Mouse (Mus musculus): Measurements from ENCODE around the gene Mknk2. TPM values are rescaled to one million over a fixed set of nuclear protein-coding genes. Genes with fewer than 3 reads are reported as not detected.

Gene Mknk2
- polyA plus RNA-seq (2017; shearing (Covaris generic)), result 19.0 TPM

DNA sequence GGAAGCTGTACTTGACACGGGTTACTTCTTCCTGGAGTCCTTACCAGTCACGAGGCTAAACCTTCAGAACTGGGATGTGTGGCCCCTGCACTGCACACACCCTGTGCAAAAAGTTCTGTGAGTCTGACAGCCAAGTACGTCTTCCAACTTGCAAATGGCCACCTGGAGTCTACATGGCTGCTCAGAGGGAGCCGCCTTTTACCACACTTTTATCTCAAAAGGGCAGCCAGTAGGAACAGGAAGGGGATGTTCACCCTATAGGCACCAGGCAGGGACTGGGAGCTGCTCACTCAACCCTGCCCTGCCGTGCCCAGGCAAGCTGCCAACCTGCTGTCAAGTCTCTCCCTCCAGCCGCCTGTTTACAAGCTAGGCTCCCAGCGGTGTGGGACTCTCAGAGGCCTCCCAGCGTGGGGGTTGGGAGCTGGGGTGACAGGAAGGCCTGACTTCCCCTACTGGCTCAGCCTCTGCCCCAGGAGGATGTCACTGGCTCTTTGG lies at the start of gene Mknk2:
TSS of gene Mknk2 (minus strand) at position 171 of the 495 bp plus-strand sequence.

DNA sequence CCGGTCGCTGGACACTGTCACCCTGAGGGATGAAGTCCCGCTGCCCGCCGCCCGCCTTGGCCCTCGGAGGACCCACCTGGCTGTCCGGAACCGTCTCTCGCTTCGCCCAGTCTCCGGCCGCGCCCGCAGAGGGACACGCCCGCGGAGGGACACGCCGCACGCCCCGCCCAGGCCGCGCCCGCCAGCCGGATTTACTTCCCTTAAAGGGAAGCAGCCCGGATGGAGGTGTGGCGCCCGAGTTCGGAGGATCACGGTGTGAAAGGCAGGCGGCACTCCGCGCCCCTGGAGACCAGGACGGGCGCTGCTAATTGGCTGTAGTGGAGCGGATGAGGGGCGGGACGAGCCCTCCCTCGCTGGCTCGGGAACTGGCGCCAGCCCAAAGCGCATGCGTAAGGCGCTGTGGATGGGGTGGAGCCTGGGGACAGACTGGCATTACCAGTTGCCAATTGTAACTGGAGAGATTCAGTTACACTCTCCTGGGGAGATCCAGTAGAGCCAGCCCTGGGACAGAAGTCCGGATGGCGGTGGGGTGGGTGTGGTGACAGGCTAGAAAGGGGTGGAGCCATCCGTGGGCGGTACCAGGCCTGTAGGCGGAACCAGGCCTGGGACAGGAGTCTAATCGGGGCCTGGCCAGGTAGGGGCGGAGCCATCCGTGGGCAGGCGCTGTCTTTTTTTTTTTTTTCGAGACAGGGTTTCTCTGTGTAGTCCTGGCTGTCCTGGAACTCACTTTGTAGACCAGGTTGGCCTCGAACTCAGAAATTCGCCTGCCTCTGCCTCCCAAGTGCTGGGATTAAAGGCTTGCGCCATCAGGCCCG lies 24.0 kb upstream of the Mknk2 start, which contains the start of the genes Mob3a and Izumo4:
TSS of gene Mob3a (minus strand) at position 257 of the 815 bp plus-strand sequence.
TSS of gene Izumo4 (plus strand) at position 464 of the 815 bp plus-strand sequence.

DNA sequence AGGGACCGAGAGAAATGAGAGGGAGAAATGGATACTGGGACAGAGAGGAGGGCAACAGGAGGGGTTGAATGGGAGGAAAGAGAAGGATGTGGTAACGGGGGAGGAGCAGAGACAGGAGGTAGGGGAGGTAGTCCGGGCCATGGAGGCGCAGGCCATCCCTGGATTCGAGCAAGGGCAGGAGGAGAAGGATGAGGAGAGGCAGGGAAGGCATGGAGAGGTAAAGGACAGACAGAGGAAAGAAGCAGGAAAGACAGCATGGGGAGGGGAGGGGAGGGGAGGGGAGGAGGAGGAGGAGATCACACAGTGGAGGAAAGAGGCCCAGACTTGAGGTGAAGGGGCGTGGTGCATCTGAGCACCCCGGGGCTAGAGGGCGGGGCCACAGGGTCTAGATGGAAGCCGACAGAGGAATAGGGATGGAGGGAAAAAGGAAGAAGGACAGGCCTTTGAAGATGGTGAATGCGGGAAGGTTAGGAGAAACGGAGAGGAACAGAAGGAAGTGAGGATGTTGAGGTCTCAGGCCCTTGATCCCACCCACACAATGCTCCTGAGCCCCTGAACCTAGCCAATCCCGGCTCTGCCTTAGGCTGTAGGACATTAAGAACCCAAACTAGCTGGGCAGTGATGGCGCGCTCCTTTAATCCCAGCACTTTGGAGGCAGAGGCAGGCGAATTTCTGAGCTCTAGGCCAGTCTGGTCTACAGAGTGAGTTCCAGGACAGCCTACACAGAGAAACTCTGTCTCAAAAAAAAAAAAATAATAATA lies 20.9 kb downstream of the Mknk2 start, which contains the start of gene Btbd2:
TSS of gene Btbd2 (minus strand) at position 209 of the 761 bp plus-strand sequence.

DNA sequence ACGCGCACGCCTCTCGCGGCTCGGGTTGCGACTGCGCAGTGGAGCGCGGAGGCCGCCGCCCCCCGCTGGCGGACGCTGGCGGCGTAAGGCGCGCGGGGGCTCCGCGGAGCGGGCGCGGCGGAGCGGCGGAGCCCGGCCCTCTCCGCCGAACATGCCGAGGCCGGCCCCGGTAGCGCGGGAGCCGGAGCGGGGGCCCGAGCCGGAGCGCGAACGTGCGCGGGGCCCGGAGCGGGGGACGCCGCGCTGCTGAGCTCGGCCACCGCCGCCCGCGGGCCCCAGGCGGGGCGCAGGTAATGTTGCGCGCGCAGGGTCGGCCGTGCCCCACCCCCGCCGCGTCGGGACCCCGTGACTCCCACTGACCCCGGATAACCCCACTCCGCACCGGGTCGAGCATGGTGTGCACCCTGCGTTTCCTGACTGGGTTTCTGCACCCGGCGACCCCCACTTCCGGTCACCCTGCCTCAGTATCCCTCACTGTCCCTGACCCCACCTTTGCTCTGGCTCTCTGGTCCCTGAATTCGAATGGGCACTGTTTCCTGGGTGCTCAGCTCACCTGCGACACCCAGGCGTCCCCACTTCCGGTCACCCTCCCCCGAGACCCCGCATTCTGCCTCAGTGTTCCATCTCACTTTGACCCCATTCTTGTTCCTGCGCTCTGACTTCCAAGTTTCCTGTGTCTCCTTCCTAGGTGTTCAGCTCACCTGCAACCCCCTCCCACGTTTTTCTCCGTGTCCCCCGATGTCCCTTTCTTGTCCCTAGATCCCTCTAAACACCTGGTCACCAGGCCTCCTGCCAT lies 55.1 kb downstream of the Mknk2 start, which contains the start of gene Csnk1g2:
TSS of gene Csnk1g2 (plus strand) at position 178 of the 796 bp plus-strand sequence.

Other genes with a start within 250 kb of the Mknk2 start
- gene Tcf3, start 244.5 kb downstream of the Mknk2 start, polyA plus RNA-seq (2017; shearing (Covaris generic)), result 23.0 TPM
- not detected for gene Onecut3, start 183.3 kb downstream of the Mknk2 start, polyA plus RNA-seq (2017; shearing (Covaris generic))
- gene Atp8b3, start 139.0 kb downstream of the Mknk2 start, polyA plus RNA-seq (2017; shearing (Covaris generic)), result 0.07 TPM
- gene Rexo1, start 116.6 kb downstream of the Mknk2 start, polyA plus RNA-seq (2017; shearing (Covaris generic)), result 47.1 TPM
- 1.1 TPM for gene Klf16, start 100.8 kb downstream of the Mknk2 start, polyA plus RNA-seq (2017; shearing (Covaris generic))
- 28.7 TPM for gene Abhd17a, start 87.8 kb downstream of the Mknk2 start, polyA plus RNA-seq (2017; shearing (Covaris generic))
- 115 TPM for gene Scamp4, start 75.2 kb downstream of the Mknk2 start, polyA plus RNA-seq (2017; shearing (Covaris generic))
- gene Adat3, start 75.2 kb downstream of the Mknk2 start, polyA plus RNA-seq (2017; shearing (Covaris generic)), result 4.6 TPM
- 12.7 TPM for gene Gm49322, start 72.1 kb downstream of the Mknk2 start, polyA plus RNA-seq (2017; shearing (Covaris generic))
- 8.2 TPM for gene Csnk1g2, start 55.3 kb downstream of the Mknk2 start, polyA plus RNA-seq (2017; shearing (Covaris generic))
- gene Btbd2, start 21.0 kb downstream of the Mknk2 start, polyA plus RNA-seq (2017; shearing (Covaris generic)), result 2.7 TPM
- 412 TPM for gene Mob3a, start 23.9 kb upstream of the Mknk2 start, polyA plus RNA-seq (2017; shearing (Covaris generic))
- gene Izumo4, start 24.1 kb upstream of the Mknk2 start, polyA plus RNA-seq (2017; shearing (Covaris generic)), result 148 TPM
- gene Ap3d1, start 64.2 kb upstream of the Mknk2 start, polyA plus RNA-seq (2017; shearing (Covaris generic)), result 42.7 TPM
- gene Dot1l, start 77.1 kb upstream of the Mknk2 start, polyA plus RNA-seq (2017; shearing (Covaris generic)), result 8.4 TPM
- gene Sf3a2, start 120.1 kb upstream of the Mknk2 start, polyA plus RNA-seq (2017; shearing (Covaris generic)), result 75.0 TPM
- gene Plekhj1, start 120.5 kb upstream of the Mknk2 start, polyA plus RNA-seq (2017; shearing (Covaris generic)), result 206 TPM
- gene Amh, start 127.1 kb upstream of the Mknk2 start, polyA plus RNA-seq (2017; shearing (Covaris generic)), result not detected
- gene Jsrp1, start 135.4 kb upstream of the Mknk2 start, polyA plus RNA-seq (2017; shearing (Covaris generic)), result not detected
- 2,065 TPM for gene Oaz1, start 148.5 kb upstream of the Mknk2 start, polyA plus RNA-seq (2017; shearing (Covaris generic))
- gene Lingo3, start 165.9 kb upstream of the Mknk2 start, polyA plus RNA-seq (2017; shearing (Covaris generic)), result not detected
- gene Lsm7, start 177.1 kb upstream of the Mknk2 start, polyA plus RNA-seq (2017; shearing (Covaris generic)), result 190 TPM
- 41.4 TPM for gene Sppl2b, start 177.2 kb upstream of the Mknk2 start, polyA plus RNA-seq (2017; shearing (Covaris generic))
- not detected for gene Tmprss9, start 193.7 kb upstream of the Mknk2 start, polyA plus RNA-seq (2017; shearing (Covaris generic))
- gene Timm13, start 222.9 kb upstream of the Mknk2 start, polyA plus RNA-seq (2017; shearing (Covaris generic)), result 242 TPM
- gene Lmnb2, start 240.1 kb upstream of the Mknk2 start, polyA plus RNA-seq (2017; shearing (Covaris generic)), result 16.4 TPM